Mouse (Mus musculus) thymus, postnatal 4 days (tissue): Measurements from ENCODE around the gene N4bp3.
"Not testable (repeated sequence)": the region's sequence is repeated elsewhere in the genome, so short reads cannot be mapped to it uniquely, and the experiment has no call there.

Source experiments
- DNase-seq: peaks from one replicate; pipeline ENCODE4 v3.0.0; 2021

The N4bp3 gene

DNA sequence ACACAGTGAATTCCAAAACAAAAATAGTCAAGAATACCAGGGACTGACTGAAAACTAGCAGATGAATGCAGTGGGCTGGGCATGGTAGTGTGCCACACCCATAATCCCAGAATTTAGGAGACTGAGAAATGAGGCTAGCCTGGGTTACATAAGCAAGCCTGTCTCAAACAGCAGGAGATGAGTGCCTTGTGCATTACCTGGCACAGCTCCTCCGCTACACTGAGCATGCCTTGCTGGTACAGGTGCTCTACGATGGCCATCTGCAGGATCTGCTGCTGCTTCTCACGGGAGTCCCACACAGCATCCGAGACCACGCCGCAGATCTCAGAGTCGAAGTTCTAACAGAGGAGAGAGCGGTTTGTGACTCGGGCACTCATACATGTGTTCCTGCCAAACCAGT is 23.2 kb downstream of the N4bp3 start:
- no peak for DNase-seq

DNA sequence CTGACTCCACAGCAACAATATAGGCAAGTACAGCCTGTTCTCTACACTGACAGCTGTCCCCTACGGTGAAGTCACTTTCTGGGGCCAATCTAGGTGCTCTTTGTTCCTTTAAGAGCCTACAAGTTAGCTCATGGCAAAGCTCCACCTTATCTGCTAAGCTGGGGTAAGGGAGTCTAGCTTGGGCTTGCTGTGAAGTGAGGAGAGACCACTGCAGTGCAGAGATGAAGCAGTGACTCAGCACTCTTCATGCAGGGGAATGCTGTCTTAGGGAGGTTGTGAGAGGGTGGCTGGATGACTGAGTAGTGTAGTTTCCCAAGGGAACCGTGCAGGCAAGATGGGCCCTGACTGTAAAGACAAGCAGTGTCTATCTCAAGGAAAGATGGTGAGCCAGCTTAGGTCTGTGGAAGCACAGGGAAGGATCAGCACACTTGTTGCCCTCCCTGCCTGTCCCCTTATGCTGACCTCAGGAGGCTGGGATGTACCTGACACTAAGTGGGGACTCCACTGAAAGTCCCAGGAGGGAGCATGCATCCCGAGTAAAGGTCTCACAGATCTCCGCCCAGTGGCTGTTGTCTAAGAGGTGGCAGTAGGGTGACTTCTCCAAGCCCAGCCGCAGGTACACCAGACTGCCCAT is 25.3 kb downstream of the N4bp3 start:
- DNase-seq = no peak

DNA sequence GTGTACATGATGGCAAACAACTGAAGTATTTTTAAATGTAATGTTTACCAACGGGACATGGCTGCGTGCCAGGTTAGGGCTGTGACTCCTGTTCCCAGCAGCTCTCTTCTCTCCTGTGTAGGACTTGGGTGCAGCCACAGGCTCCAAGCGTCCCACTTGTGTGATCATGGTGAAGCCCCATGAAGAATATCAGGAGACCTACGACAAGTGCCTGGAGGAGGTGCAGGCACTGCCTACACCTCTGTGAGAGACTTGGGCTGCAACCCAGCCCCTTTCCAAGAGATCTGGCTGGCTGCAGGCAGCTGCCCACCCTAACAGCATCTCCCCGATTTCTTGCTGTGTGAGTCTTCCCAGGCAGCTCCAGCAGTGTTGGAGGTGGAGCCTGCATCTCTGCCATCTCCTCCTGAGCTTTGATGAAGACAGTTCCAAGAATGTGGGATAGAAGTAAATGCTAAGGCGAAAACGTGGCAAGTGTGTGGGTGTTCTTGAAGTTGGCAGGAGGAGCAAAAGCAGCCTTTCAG is 27.6 kb downstream of the N4bp3 start:
- DNase-seq = no peak

DNA sequence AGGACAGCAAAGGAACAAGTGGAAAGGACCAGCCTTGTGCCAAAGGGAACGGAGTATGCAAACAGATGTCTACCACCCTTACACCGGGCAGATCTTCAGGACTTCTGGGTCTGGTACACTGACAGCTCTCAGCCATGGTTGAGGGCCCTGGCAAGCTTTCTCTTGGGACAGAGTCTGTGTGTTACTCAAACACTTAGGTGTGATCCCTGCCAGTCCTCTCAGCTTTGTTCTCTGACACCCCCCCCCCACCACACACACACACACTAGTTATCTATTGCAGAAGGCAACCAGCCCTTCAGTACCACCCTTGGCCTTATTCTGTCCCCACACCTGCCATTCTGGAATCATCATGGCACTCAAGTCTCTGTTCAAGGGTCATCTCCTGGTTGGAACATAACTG is 28.9 kb downstream of the N4bp3 start:
- DNase-seq = no peak

DNA sequence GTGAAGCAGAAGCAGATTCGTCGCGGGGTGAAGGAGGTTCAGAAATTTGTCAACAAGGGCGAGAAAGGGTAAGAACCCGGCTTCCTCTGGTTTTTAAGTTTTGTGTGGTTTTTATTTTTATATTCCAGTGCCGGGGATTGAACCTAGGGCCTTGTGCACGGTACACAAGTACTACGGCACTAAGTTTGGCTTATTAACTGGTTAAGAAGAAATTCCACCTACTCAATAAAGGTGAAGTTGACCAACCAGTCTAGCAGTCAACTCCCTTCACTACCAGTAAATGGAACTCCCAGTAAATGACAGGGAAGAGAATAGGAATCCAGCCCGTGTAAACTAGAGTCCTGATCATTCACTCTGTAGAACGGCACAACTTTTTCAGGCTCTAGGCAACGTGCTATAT is 30.6 kb downstream of the N4bp3 start:
- no peak for DNase-seq

DNA sequence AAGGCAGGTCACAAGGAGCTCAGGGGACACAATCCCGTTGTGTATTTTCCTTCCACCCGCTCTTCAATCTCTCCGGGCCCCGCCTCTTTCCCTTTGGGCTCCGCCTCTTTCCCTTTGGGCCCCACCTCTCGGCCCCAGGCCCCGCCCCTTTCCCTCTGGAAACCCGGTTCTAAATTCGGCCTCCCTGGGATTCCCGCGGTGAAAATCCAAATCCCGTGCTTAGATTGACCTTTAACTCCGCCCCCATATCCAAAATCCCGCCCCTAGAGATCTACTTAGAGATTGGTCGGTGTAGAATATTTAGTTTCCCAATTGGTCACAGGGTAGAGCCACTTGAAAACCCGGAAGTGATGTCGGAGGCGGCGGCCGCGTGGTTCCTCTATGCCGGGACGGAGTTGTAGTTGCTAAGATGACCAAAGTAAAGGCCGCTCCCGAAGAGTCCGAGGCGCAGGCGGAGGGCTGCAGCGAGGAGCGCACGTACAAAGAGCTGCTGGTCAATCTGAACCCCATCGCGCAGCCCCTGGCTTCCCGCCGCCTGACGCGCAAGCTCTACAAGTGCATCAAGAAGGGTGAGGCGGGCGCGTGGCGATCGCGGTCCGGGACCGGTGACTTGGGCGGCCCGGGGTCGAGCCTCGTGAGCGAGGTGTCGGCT is 31.1 kb downstream of the N4bp3 start, which contains the start of gene Nhp2:
Gene Nhp2, plus strand, starts transcription at position 327 of the 652 bp plus-strand sequence.
- DNase-seq = peak; percentile 90

DNA sequence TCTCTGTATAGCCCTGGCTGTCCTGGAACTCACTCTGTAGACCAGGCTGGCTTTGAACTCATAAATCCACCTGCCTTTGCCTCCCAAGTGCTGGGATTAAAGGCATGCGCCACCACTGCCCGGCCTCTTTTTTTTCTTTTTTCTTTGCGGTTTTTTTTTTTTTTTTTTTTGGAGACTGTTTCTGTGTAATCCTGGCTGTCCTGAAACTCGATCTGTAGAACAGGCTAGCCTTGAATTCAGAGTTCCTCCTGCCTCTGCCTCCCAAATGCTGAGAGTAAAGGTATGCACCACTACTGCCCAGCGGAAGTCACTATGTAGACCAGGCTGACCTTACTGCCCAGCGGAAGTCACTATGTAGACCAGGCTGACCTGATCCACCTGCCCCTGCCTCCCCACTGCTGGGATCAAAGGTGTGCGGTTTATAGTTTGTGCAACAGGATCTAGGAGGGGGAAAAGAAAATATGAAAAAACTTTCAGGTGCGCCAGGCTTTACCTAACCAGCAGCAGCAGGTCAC is 31.7 kb downstream of the N4bp3 start:
- no peak for DNase-seq

DNA sequence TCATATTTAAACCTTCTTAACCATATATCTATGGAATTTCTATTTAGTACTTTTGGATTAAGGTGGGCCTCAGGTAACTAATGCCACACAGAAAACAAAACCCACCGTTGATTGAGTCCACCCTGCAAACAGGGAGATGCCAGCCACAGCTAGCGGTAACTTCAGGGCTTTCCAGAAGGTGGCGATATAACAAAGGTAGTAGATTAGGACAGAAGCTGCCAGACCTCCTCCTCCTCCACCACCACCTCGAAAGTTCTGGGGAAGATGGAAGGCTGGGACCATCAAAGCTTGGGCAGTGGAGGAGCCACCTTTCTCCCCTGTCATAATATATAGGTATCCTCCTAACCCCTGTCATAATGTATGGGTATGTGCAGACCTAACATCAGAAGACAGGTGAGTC is 32.9 kb downstream of the N4bp3 start:
- peak; percentile 80 for DNase-seq

DNA sequence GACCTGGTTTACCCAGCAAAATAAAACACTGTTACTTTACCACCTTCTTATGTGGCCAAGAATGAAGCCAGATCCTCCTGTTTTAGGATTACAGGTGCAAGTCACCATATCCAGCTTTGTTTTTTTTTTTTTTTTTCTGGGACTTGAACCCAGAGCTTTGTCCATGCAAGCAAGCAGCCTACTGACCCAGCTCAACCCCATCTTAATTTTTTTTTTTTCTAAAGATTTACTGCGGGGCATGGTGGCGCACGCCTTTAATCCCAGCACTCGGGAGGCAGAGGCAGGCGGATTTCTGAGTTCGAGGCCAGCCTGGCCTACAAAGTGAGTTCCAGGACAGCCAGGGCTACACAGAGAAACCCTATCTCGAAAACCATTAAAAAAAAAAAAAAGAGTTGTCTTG is 34.5 kb downstream of the N4bp3 start:
- not testable (repeated sequence) for DNase-seq

DNA sequence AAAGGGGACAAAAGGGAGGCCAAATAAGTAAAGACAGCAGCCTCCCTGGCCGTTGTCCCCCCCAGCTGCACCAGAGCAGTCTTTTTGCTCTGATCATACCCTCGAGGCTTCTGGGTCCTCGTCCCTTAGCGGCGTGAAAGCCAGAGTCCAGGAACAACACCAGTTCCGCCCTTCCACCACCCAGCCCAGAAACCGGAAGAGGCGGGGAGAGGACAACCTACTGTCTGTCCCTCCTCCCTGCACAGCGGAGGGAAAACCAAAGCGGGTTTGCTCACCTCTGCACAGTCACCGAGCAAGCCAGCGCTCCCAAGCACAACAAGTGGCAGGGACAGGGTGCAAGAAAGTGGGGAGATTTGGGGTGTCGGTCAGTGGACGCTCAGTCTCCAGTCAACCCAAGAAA is 35.0 kb downstream of the N4bp3 start:
- peak; percentile 73 for DNase-seq

DNA sequence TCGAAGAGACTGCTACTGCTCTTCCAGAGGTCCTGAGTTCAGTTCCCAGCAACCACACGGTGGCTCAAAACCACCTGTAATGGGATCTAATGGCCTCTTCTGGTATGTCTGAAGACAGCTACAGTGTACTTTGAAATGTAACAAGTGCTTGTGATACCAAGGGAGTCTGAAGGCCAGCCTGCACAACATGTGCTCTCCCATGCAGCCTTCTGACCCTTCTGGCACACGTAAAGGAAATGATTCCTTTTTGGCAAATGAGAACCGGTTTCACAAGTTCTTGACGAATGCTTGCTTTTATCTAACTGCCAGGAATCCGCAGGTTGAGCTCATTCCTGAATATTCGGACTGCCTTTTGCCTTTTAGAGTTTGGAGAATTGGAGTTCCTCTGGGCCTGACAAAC is 35.5 kb downstream of the N4bp3 start:
- DNase-seq = no peak

DNA sequence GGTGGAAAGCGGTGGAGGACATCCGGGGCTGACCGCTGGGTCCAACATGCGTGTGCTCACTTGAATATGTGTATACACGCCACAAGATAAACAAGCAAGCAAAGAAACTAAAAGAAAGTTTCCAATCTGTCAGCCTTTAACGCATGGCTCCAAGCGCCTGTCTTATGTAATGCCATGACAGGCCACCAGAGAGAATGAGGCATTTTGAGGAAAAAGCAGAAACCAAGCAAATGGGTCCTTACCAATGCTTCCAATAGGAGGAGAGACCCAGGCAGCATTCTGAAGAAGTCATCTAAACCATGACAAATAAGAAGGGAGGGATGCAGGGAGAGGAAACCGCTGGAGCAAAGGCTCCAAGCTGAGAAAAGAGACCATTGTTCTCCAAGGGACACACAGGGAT is 36.4 kb downstream of the N4bp3 start:
- no peak for DNase-seq

DNA sequence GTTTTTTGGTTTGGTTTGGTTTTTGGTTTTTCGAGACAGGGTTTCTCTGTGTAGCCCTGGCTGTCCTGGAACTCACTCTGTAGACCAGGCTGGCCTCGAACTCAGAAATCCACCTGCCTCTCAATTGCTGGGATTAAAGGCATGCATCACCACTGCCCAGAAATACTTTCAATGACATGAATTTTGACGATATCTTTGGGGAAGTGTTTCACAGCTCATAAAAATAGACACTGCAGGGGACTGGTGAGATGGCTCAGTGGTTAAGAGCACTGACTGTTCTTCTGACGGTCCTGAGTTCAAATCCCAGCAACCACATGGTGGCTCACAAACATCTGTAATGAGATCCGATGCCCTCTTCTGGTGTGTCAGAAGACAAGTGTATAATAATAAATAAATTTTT is 40.7 kb downstream of the N4bp3 start:
- DNase-seq = not testable (repeated sequence)

DNA sequence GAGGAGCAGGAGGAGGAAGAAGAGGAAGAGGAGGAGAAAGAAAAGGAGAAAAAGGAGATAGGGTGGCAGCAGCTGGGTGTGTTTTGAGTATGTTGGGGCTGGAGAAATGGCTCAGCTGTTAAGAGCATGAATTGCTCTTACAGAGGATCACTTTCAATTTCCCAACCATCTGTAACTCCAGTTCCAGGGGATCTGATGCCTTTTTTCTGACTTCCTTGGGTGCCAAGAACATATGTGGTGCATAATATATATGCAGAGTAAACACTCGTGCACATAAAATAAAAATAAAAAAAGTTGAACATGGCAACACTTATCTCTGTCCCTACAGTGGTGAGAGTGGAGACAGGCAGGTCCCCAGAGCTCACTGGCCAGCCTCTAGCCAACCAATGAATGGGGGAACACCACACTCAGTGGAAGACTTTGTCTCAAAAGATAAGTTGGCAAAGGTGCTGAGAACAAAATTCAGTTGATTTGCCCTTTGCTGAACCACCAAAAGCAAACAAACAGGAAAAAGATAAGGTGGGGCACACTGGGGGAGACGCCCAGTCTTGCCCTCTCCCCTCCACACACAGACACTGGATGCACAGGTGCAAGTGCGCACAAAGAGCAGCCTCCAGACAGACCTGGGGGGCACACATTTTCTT is 41.3 kb downstream of the N4bp3 start:
- peak; percentile 41 for DNase-seq

DNA sequence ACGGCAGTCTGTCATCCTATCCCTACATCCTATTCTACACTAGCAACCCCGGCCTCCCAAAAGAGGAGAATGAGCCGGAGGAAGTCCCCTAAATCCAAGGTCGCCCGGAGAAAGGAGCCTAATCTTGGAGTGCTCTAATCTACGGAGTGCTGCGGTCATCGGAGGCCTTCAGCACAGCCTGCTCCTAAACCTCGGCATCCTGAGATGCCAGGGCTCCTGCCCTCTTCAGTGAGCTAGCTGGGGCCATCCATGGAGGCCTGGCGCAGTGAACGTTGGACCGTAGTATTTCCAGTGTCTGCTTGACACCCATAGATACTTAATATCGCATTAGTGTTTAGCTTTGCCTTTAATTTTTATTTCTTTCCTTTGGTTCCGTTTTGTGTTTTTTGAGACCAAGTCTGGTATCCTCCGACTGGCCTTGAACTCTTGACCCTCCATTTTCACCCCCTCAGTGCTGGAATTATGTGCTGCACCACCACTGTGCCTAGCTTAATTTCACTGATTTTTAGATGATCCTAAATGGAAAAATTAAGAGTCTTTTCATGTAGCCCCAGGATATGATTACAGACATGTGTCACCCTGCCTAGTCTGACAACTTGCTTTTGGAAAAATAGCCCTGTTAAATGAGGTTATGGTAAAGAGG is 43.4 kb downstream of the N4bp3 start:
- no peak for DNase-seq

DNA sequence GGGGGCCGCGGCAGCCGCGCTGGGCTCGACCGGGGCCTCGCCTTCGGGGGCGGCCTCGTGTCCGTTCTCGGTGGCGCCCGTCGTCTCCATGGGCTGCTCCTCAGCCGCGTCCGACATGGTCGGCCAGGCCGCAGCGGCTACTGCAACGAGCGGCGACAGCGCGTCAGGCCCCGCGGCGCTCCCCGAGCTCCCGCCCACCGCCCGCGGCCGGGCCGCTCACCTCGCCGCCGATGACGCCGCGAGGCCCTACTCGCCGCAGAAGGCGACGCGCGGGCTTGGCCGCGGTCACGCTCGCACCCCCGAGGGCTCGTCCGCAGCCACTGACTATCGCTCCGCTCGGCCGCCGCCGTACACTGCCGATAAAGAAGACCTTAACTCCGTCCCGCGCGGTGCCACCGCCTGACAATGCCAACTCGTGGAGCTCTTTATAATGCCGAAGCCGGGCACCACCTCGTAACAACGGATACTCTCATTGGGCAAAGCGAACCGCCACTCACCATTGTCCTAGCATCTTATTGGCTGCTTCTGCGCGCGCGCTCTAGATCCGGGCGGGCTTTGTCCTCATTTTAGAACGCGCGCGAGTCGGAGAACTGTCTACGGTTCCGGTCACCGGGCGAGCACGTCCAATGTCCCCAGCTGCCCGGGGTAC is 44.1 kb downstream of the N4bp3 start, which contains the start of gene Hnrnpab:
Gene Hnrnpab, minus strand, starts transcription at position 401 of the 649 bp plus-strand sequence.
- peak; percentile 95 for DNase-seq

DNA sequence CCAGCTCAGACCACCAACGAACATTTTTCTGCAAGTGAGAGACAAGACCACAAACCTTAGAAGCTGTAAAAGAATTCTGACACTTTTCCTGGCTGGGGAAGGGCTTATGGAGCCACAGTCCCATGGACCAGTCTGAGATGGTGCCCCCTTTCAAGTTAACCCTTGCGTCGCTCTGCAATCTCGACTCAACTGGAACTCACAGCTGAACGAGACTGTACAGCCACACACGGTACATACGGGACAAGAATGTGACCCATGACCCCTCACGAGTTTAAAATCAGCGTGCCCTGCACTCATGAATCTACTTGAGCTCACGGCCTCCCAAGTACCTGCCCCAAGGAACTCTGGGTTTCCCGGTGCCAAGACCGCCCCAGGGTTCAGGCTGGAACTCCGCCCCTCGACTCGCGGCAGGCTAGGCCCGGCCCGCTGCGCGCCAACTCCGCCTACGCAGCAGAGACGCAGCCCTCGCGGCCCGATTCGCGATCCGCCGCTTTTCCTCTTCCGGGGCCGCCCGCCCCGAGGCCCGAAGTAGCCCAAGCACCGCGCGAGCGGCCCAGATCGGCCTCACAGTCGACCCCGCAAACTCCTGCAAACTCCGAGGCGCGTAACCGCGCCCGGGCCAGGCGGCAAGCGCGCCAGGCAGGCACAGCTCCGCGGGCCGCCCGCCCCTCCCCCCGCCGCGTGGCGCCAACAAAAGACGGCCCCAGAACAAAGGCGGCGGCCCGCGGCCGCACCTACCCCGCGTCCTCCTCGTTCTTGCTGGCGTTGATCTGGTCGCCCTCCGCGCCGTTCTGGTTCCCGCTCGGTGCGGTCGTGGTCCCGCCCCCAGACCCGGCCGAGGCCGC is 44.8 kb downstream of the N4bp3 start:
- peak; percentile 90 for DNase-seq

DNA sequence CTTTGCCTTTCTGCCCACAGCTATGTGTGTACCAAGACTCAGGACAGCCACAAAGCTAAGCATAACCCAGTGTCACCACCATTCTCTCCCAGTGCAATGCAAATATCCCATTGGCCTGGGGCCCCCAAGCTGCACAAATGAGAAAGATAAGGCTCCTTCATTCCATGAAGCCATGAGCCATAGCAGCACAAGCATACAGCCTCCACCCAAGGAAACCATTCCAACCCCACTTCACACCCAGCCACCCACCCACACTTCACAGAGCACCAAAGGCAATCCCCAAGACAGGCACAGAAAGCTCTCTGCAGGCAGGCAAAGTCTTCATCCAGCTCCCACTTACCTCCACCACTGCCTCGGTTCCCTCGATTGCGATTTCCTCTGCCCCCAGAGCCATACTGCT is 48.4 kb downstream of the N4bp3 start:
- no peak for DNase-seq

DNA sequence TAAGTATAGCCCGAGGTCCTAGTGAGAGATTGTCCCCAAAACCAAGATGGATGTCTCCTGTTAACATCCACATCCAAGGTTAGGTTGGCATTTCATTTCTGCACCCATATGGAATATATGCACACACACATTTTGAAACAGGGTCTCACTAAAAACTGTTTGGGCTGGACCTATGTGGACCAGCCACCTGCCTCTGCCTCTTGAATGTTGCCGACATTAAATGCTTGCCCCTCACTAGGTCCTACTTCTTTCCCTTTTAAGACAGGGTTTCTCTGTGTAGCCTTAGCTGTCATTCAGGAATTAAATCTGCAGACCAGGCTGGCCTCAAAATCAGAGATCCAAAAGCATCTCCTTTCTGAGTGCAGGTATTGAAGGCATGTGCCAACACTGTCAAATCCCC is 53.1 kb downstream of the N4bp3 start:
- DNase-seq = no peak

DNA sequence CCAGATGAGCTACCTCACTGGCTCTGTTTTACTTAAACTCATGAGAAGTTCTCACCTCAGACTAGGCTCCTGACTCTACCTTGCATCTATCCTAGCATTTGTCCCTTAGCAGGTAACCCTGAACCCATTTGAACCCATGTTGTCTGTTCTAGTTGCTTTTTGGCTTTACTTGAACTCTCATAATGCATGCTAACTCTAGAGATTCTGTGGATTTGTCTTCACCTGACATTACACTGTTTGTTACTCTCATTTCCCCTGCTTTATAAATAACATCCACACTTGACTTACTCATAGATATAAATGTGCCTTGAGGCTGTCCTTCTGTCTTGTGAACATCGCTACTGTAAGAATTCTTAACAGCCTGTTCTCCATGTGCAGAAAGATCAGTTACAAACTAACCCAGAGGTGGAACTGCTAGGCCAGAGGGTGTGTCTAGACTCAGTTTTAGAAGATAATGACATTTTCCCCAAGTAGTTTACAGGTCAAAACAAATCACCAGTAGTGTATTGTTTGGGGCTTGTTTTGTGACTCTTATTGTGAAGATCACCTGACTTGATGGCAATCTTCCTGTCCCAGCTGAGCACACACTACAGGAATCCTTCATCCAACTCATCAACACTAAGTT is 55.1 kb downstream of the N4bp3 start:
- DNase-seq = no peak

DNA sequence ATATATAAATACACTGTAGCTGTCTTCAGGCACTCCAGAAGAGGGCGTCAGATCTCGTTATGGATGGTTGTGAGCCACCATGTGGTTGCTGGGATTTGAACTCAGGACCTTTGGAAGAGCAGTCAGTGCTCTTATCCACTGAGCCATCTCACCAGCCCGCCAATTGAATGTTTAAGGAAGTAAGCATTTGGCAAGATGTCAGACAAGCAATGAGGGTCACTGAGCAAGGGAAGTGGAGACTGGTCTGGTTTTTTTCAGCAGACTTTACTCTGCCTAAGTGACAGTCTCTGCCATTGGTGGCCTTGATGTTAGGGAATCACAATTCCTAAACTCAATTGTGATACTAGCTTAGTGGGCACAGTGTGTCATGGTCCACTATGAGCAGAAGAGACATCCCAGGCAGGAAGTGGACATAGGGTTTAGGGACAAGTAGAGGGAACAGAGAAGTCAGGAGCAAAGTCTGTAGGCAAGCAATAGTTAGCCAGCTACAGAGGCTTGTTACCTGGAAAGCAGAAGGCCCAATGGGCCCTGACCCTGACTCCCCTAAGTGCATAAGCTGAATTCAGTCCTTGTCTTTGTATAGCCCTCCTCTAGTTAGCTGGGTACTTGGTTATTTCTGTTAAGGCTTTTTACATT is 55.8 kb downstream of the N4bp3 start:
- DNase-seq = no peak
